9 mouse cellular contexts compared by ENCODE assay signal in the genomic region with DNA sequence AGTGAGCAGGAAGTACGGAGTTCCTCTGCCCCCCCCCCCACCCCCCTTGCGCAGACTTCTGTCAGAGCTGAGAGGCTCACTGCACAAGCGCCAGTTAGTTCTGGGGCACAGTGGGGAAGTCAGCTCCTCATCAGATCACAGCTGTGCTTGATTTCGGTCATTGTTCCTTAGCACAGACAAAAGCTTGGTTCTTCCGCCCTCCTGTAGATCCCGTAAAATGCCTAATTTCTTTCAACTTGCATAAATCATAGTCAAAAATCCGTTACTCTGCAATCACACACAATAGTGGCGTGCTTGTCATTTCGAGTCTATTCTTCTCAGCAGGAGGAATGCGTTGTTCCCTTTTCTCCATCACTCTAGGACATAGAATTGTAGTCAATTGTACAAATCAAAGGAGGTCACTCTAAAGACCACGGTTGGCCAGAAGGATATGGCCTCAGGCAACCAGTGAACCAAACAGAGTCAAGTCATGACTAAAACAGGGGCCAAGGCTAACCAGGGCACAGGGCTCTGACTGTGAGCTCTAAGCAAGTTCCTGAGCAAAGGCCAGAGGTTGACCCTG.
DNase-seq lines count a peak whose midpoint lies in the region; ATAC-seq and TF ChIP-seq lines count a peak whose summit lies in the region.
"Had no signal": no experiment of that assay in that cellular context is flagged by ENCODE, and none has a peak within 500 bp of the region (broad histone marks: within the 10 kb centered on the region; RNA-seq: fewer than 3 reads in every experiment).

No protein-coding gene starts in this region.

- WGBS in forebrain, embryonic 15.5 days = 22% methylated on average over 11 of the region's 11 CpGs
- 29% methylated on average over 11 of the region's 11 CpGs for WGBS in midbrain, embryonic 13.5 days
- 70% methylated on average over 11 of the region's 11 CpGs for WGBS in lung, adult 2 months

- no peaks in the 10 kb centered on the region for H3K9me3 ChIP-seq in forebrain, embryonic 15.5 days
- no peaks in the 10 kb centered on the region for H3K9me3 ChIP-seq in midbrain, embryonic 13.5 days

- H3K4me2 ChIP-seq in forebrain, embryonic 15.5 days (replicated peaks) = 0 out of 2 replicates have a peak overlapping the region, but pooled peaks have one; percentile 8
- H3K4me2 ChIP-seq in midbrain, embryonic 13.5 days (replicated peaks) = peak overlapping the region; percentile 23

- no peak for TF ChIP-seq CTCF in lung, adult 2 months (IDR thresholded peaks at IDR 0.05; ENCODE audit: insufficient read depth, low read length)

- no peak for TF ChIP-seq POLR2A in lung, adult 2 months (IDR thresholded peaks at IDR 0.05; ENCODE audit: borderline replicate concordance, extremely low read depth, low read depth, low read length)

- no peaks in the 10 kb centered on the region for H3K27me3 ChIP-seq in forebrain, embryonic 15.5 days
- H3K27me3 ChIP-seq in midbrain, embryonic 13.5 days = no peaks in the 10 kb centered on the region

- peak overlapping the region; percentile 41 for H3K27ac ChIP-seq in forebrain, embryonic 15.5 days (replicated peaks)
- H3K27ac ChIP-seq in midbrain, embryonic 13.5 days = no peak overlapping the region
- H3K27ac ChIP-seq: heart, adult 2 months had no signal

- no peak overlapping the region for H3K9ac ChIP-seq in forebrain, embryonic 15.5 days (replicated peaks)
- no peak overlapping the region for H3K9ac ChIP-seq in midbrain, embryonic 13.5 days (replicated peaks)

- 0 out of 2 replicates have a peak overlapping the region, but pooled peaks have one; percentile 3 for H3K4me3 ChIP-seq in forebrain, embryonic 15.5 days
- H3K4me3 ChIP-seq in midbrain, embryonic 13.5 days (replicated peaks) = no peak overlapping the region
- H3K4me3 ChIP-seq in lung, adult 2 months (replicated peaks; ENCODE audit: extremely low read depth, low read depth, low read length) = no peak overlapping the region
- H3K4me3 ChIP-seq: heart, adult 2 months had no signal

- H3K36me3 ChIP-seq in forebrain, embryonic 15.5 days = no peaks in the 10 kb centered on the region
- H3K36me3 ChIP-seq in midbrain, embryonic 13.5 days = no peaks in the 10 kb centered on the region

- intact Hi-C loops in heart, postnatal 36 days (cut with DNase I) = no loop called here

- H3K4me1 ChIP-seq in forebrain, embryonic 15.5 days = peaks cover 8% of the 10 kb centered on the region
- peaks cover 5% of the 10 kb centered on the region; the same call in 1 of the 2 replicates for H3K4me1 ChIP-seq in midbrain, embryonic 13.5 days (replicated peaks)
- H3K4me1 ChIP-seq in lung, adult 2 months (ENCODE audit: control insufficient read depth, insufficient read depth, low read length) = no peaks in the 10 kb centered on the region

- DNase-seq in adipocyte (ENCODE audit: low spot score) (peak; percentile 43), MN1 (ENCODE audit: low spot score) (no peak)
- peak; percentile 24 for DNase-seq in brain, embryonic 18.5 days (ENCODE audit: low read depth, low spot score)
- DNase-seq in lung, adult 2 months = no peak
- DNase-seq in heart, postnatal 36 days = no peak
- DNase-seq: heart, adult 2 months had no signal

- peak; percentile 82 for ATAC-seq in forebrain, embryonic 15.5 days (replicated peaks)
- no peak for ATAC-seq in midbrain, embryonic 13.5 days
- ATAC-seq: lung, postnatal 0 days had no signal

Comparison
In these comparisons a context has a peak if more than half of its experiments do, and no peak if none do; other contexts are left out.
1. DNase-seq: peak in adipocyte (single experiment) and brain, embryonic 18.5 days (single experiment); none in lung, adult 2 months (single experiment), heart, postnatal 36 days (0 of 2) and MN1 (single experiment).